Mouse (Mus musculus) intestine, embryonic 16.5 days (tissue): ENCODE data around the gene Ubb. TPM values are rescaled to one million over a fixed set of nuclear protein-coding genes. Genes with fewer than 3 reads are reported as not detected.

ENCODE experiments used
- ATAC-seq: fragments of 200-750 bp; cut with Nextera tagmentation; 2 replicates; pipeline ENCODE4 v1.8.0; 2017; ENCODE audit warnings: moderate TSS enrichment, moderate library complexity
- H3K27ac ChIP-seq: fragments of 300-500 bp; sonication (generic); 2 replicates; pipeline ENCODE4 v1.5.1; 2014; ENCODE audit warnings: mild to moderate bottlenecking, low read length
- H3K27me3 ChIP-seq: fragments of 300-500 bp; sonication (generic); replicated peaks from 2 replicates; pipeline ENCODE4 v1.6.1; 2014; ENCODE audit warnings: low read length, control low read depth, mixed read lengths; ENCODE audit not compliant: control insufficient read depth, insufficient read depth
- H3K36me3 ChIP-seq: fragments of 300-500 bp; sonication (generic); 2 replicates; pipeline ENCODE4 v1.6.1; 2014; ENCODE audit warnings: low read length, control low read depth; ENCODE audit not compliant: control insufficient read depth, insufficient read depth
- H3K4me1 ChIP-seq: fragments of 300-500 bp; sonication (generic); 2 replicates; pipeline ENCODE4 v1.6.1; 2014; ENCODE audit warnings: low read length, control low read depth, mixed read lengths; ENCODE audit not compliant: control insufficient read depth, insufficient read depth
- H3K4me2 ChIP-seq: fragments of 300-500 bp; sonication (generic); 2 replicates; pipeline ENCODE4 v1.6.1; 2014; ENCODE audit warnings: low read depth, low read length, control low read depth
- H3K4me3 ChIP-seq: fragments of 300-500 bp; sonication (generic); 2 replicates; pipeline ENCODE4 v1.5.1; 2014; ENCODE audit warnings: mild to moderate bottlenecking, low read length
- H3K9ac ChIP-seq: fragments of 300-500 bp; sonication (generic); 2 replicates; pipeline ENCODE4 v1.6.1; 2014; ENCODE audit warnings: low read depth, low read length
- H3K9me3 ChIP-seq: fragments of 300-500 bp; sonication (generic); 2 replicates; pipeline ENCODE4 v1.6.1; 2016; ENCODE audit warnings: low read length, control low read depth; ENCODE audit not compliant: control insufficient read depth
- WGBS: fragments of 180-500 bp; shearing (Covaris S2); extraction: QIAGEN DNeasy Blood & Tissue Kit; methylation state at CpG from one replicate; pipeline ENCODE4 v1.1.7; 2014; 5-methylcytosine and 5-hydroxymethylcytosine counted together
- polyA plus RNA-seq: library from polyadenylated mRNA; unstranded; fragments of >200 nt; fragmentation: Nextera tagmentation; extraction: Ambion mirVana; gene quantifications from 2 replicates; pipeline ENCODE4 v1.2.1, GENCODE M21; 2015

Gene Ubb
- polyA plus RNA-seq, 1 experiment from 2014 or later, result 2,643 TPM

GRCm38 (mm10) chr11:62574703-62575085 lies 23.7 kb downstream of the Ubb start:
- Histone ChIP-seq H3K4me1 (peaks cover 3% of the 10 kb centered on the region), H3K9ac (no peak overlapping the region), H3K36me3 (no peaks in the 10 kb centered on the region), H3K9me3 (no peaks in the 10 kb centered on the region), H3K4me2 (no peak overlapping the region), H3K27me3 (peaks cover 6% of the 10 kb centered on the region; the same call in 1 of the 2 replicates), H3K27ac (no peak overlapping the region), H3K4me3 (no peak overlapping the region)
- ATAC-seq, result no peak
- 74% methylated on average over 4 of the region's 4 CpGs for WGBS

GRCm38 (mm10) chr11:62575297-62575658 lies 24.3 kb downstream of the Ubb start:
- 0 out of 2 replicates have a peak overlapping the region, but pooled peaks have one; percentile 2 for H3K27ac ChIP-seq
- H3K9me3 ChIP-seq, result no peaks in the 10 kb centered on the region
- H3K4me3 ChIP-seq, result peak overlapping the region; percentile 56
- WGBS, result 1% methylated on average over 9 of the region's 9 CpGs
- no peaks in the 10 kb centered on the region for H3K36me3 ChIP-seq
- H3K9ac ChIP-seq, result peak overlapping the region; percentile 57
- peaks cover 3% of the 10 kb centered on the region for H3K4me1 ChIP-seq
- ATAC-seq, result peak; percentile 77
- H3K4me2 ChIP-seq, result peak overlapping the region; percentile 95
- peaks cover 6% of the 10 kb centered on the region; the same call in 1 of the 2 replicates for H3K27me3 ChIP-seq

GRCm38 (mm10) chr11:62575659-62576438 lies 24.9 kb downstream of the Ubb start:
- no peaks in the 10 kb centered on the region for H3K9me3 ChIP-seq
- H3K36me3 ChIP-seq, result no peaks in the 10 kb centered on the region
- 9% methylated on average over 27 of the region's 27 CpGs for WGBS

GRCm38 (mm10) chr11:62576530-62577152 lies 25.7 kb downstream of the Ubb start:
- ATAC-seq, result no peak
- H3K27me3 ChIP-seq, result peaks cover 6% of the 10 kb centered on the region; the same call in 1 of the 2 replicates
- H3K4me3 ChIP-seq, result peak overlapping the region; percentile 56
- H3K9ac ChIP-seq, result peak overlapping the region; percentile 57; the same call in 1 of the 2 replicates
- peaks cover 3% of the 10 kb centered on the region for H3K4me1 ChIP-seq
- no peaks in the 10 kb centered on the region for H3K9me3 ChIP-seq
- H3K4me2 ChIP-seq, result peak overlapping the region; percentile 95
- no peaks in the 10 kb centered on the region for H3K36me3 ChIP-seq
- H3K27ac ChIP-seq, result no peak overlapping the region
- 60% methylated on average over 16 of the region's 16 CpGs for WGBS

More at GRCm38 (mm10) chr11:62575659-62576438, 24.9 kb downstream of the Ubb start:
- Histone ChIP-seq H3K4me3 (peak overlapping the region; percentile 56), H3K27me3 (peaks cover 6% of the 10 kb centered on the region; the same call in 1 of the 2 replicates), H3K4me1 (peaks cover 3% of the 10 kb centered on the region), H3K27ac (0 out of 2 replicates have a peak overlapping the region, but pooled peaks have one; percentile 2), H3K9ac (peak overlapping the region; percentile 57), H3K4me2 (peak overlapping the region; percentile 95)
- peak; percentile 66 for ATAC-seq

- H3K4me3 ChIP-seq, result no peak overlapping the region
- 75% methylated on average over 6 of the region's 6 CpGs for WGBS
- H3K27ac ChIP-seq, result no peak overlapping the region
Measured at GRCm38 (mm10) chr11:62583031-62583430, 32.1 kb downstream of the Ubb start.

GRCm38 (mm10) chr11:62584671-62585206 lies 33.8 kb downstream of the Ubb start:
- Histone ChIP-seq H3K36me3 (no peaks in the 10 kb centered on the region), H3K9ac (no peak overlapping the region), H3K4me2 (no peak overlapping the region), H3K27ac (no peak overlapping the region), H3K27me3 (no peaks in the 10 kb centered on the region), H3K4me1 (no peaks in the 10 kb centered on the region), H3K4me3 (no peak overlapping the region), H3K9me3 (no peaks in the 10 kb centered on the region)
- 69% methylated on average over 9 of the region's 9 CpGs for WGBS
- ATAC-seq, result no peak

More at GRCm38 (mm10) chr11:62583031-62583430, 32.1 kb downstream of the Ubb start:
- no peak overlapping the region for H3K4me2 ChIP-seq
- no peaks in the 10 kb centered on the region for H3K36me3 ChIP-seq
- H3K9me3 ChIP-seq, result no peaks in the 10 kb centered on the region
- no peaks in the 10 kb centered on the region for H3K4me1 ChIP-seq
- no peak overlapping the region for H3K9ac ChIP-seq
- no peaks in the 10 kb centered on the region for H3K27me3 ChIP-seq
- no peak for ATAC-seq

- no peaks in the 10 kb centered on the region for H3K9me3 ChIP-seq
- H3K27ac ChIP-seq, result no peak overlapping the region
- H3K4me3 ChIP-seq, result no peak overlapping the region
- no peaks in the 10 kb centered on the region for H3K27me3 ChIP-seq
- H3K9ac ChIP-seq, result no peak overlapping the region
- no peaks in the 10 kb centered on the region for H3K36me3 ChIP-seq
- no peak overlapping the region for H3K4me2 ChIP-seq
- WGBS, result 88% methylated on average over 5 of the region's 5 CpGs
- no peak for ATAC-seq
- H3K4me1 ChIP-seq, result peaks cover 10% of the 10 kb centered on the region; the same call in 1 of the 2 replicates
Measured at GRCm38 (mm10) chr11:62587034-62587433, 36.1 kb downstream of the Ubb start.

- no peak for ATAC-seq
- Histone ChIP-seq H3K9me3 (no peaks in the 10 kb centered on the region), H3K4me1 (peaks cover 13% of the 10 kb centered on the region), H3K4me2 (no peak overlapping the region), H3K27me3 (no peaks in the 10 kb centered on the region), H3K27ac (no peak overlapping the region), H3K4me3 (no peak overlapping the region), H3K36me3 (no peaks in the 10 kb centered on the region), H3K9ac (no peak overlapping the region)
- 84% methylated on average over 10 of the region's 10 CpGs for WGBS
Measured at GRCm38 (mm10) chr11:62589391-62589790, 38.4 kb downstream of the Ubb start.

- Histone ChIP-seq H3K27ac (no peak overlapping the region; the same call in 1 of the 2 replicates), H3K27me3 (no peaks in the 10 kb centered on the region), H3K4me1 (peaks cover 13% of the 10 kb centered on the region), H3K4me2 (no peak overlapping the region), H3K9me3 (no peaks in the 10 kb centered on the region), H3K9ac (no peak overlapping the region; the same call in 1 of the 2 replicates), H3K36me3 (no peaks in the 10 kb centered on the region), H3K4me3 (no peak overlapping the region)
- no peak for ATAC-seq
- WGBS, result 83% methylated on average over 2 of the region's 2 CpGs
Measured at GRCm38 (mm10) chr11:62591026-62591425, 40.1 kb downstream of the Ubb start.
